Mouse (Mus musculus) kidney, postnatal 10 days (tissue): ENCODE measurements around the gene Ubtf.

ENCODE experiments used
- DNase-seq: peaks from one replicate; pipeline ENCODE4 v3.0.0; 2021; ENCODE audit warnings: mixed read lengths

Gene Ubtf

GRCm38 (mm10) chr11:102344458-102344857, 24.9 kb upstream of the Ubtf start:
- no peak for DNase-seq

- no peak for DNase-seq
Measured at GRCm38 (mm10) chr11:102342742-102343141, 23.2 kb upstream of the Ubtf start.

- DNase-seq, result no peak
Measured at GRCm38 (mm10) chr11:102341101-102341500, 21.6 kb upstream of the Ubtf start.

GRCm38 (mm10) chr11:102339624-102340023, 20.1 kb upstream of the Ubtf start:
- no peak for DNase-seq

GRCm38 (mm10) chr11:102339195-102339594, 19.7 kb upstream of the Ubtf start:
- DNase-seq, result peak; percentile 69

- peak; percentile 86 for DNase-seq
Measured at GRCm38 (mm10) chr11:102338561-102338960, 19.0 kb upstream of the Ubtf start.

- DNase-seq, result no peak
Measured at GRCm38 (mm10) chr11:102337921-102338320, 18.4 kb upstream of the Ubtf start.

GRCm38 (mm10) chr11:102336191-102336590, 16.6 kb upstream of the Ubtf start:
- DNase-seq, result no peak

- DNase-seq, result peak; percentile 61
Measured at GRCm38 (mm10) chr11:102334973-102335700, 15.6 kb upstream of the Ubtf start.

- no peak for DNase-seq
Measured at GRCm38 (mm10) chr11:102334010-102334409, 14.5 kb upstream of the Ubtf start.

GRCm38 (mm10) chr11:102333061-102333460, 13.5 kb upstream of the Ubtf start:
- DNase-seq, result no peak

GRCm38 (mm10) chr11:102331806-102332205, 12.3 kb upstream of the Ubtf start:
- DNase-seq, result no peak

- DNase-seq, result no peak
Measured at GRCm38 (mm10) chr11:102330039-102330438, 10.5 kb upstream of the Ubtf start.

GRCm38 (mm10) chr11:102329518-102329917, 10.0 kb upstream of the Ubtf start:
- DNase-seq, result no peak

GRCm38 (mm10) chr11:102327839-102328238, 8.3 kb upstream of the Ubtf start:
- DNase-seq, result no peak

GRCm38 (mm10) chr11:102327250-102327649, 7.7 kb upstream of the Ubtf start:
- DNase-seq, result no peak

- DNase-seq, result no peak
Measured at GRCm38 (mm10) chr11:102323516-102323915, 4.0 kb upstream of the Ubtf start.

GRCm38 (mm10) chr11:102321931-102322330, 2.4 kb upstream of the Ubtf start:
- no peak for DNase-seq

GRCm38 (mm10) chr11:102320686-102321005, 1.1 kb upstream of the Ubtf start:
- DNase-seq, result peak; percentile 85

- DNase-seq, result peak; percentile 90
Measured at GRCm38 (mm10) chr11:102319941-102320685, 571 bp upstream of the Ubtf start.

GRCm38 (mm10) chr11:102318576-102319409, 749 bp downstream of the Ubtf start:
- peak; percentile 76 for DNase-seq

GRCm38 (mm10) chr11:102317901-102318575, 1.5 kb downstream of the Ubtf start:
- peak; percentile 91 for DNase-seq
